Mouse (Mus musculus) heart, embryonic 11.5 days (tissue): ENCODE measurements around the gene Sirt4. TPM values are rescaled to one million over a fixed set of nuclear protein-coding genes. Genes with fewer than 3 reads are reported as not detected.
"Not testable (repeated sequence)": the region's sequence is repeated elsewhere in the genome, so short reads cannot be mapped to it uniquely, and the experiment has no call there.

Source experiments
- ATAC-seq: fragments of 200-750 bp; cut with Nextera tagmentation; replicated peaks from 2 replicates; pipeline ENCODE4 v1.8.0; 2017; ENCODE audit warnings: moderate library complexity; ENCODE audit not compliant: insufficient number of reproducible peaks, low FRiP score, low TSS enrichment
- H3K27ac ChIP-seq: fragments of 300-500 bp; sonication (generic); 2 replicates; pipeline ENCODE4 v1.5.1; 2014; ENCODE audit warnings: mild to moderate bottlenecking, low read depth, low read length
- H3K27me3 ChIP-seq: fragments of 300-500 bp; sonication (generic); 2 replicates; pipeline ENCODE4 v1.6.1; 2014; ENCODE audit warnings: mild to moderate bottlenecking, low read length, mixed read lengths; ENCODE audit not compliant: control insufficient read depth, insufficient read depth
- H3K36me3 ChIP-seq: fragments of 300-500 bp; sonication (generic); 2 replicates; pipeline ENCODE4 v1.6.1; 2014; ENCODE audit warnings: mild to moderate bottlenecking, low read length, moderate library complexity, mixed read lengths; ENCODE audit not compliant: control insufficient read depth, insufficient read depth
- H3K4me1 ChIP-seq: fragments of 300-500 bp; sonication (generic); 2 replicates; pipeline ENCODE4 v1.6.1; 2014; ENCODE audit warnings: low read length; ENCODE audit not compliant: control insufficient read depth, insufficient read depth
- H3K4me2 ChIP-seq: fragments of 300-500 bp; sonication (generic); 2 replicates; pipeline ENCODE4 v1.6.1; 2014; ENCODE audit warnings: mild to moderate bottlenecking, moderate library complexity
- H3K4me3 ChIP-seq: fragments of 300-500 bp; sonication (generic); 2 replicates; pipeline ENCODE4 v1.5.1; 2014; ENCODE audit warnings: low read depth, low read length
- H3K9ac ChIP-seq: fragments of 300-500 bp; sonication (generic); 2 replicates; pipeline ENCODE4 v1.6.1; 2014; ENCODE audit warnings: mild to moderate bottlenecking, low read depth, low read length, moderate library complexity
- H3K9me3 ChIP-seq: fragments of 300-500 bp; sonication (generic); replicated peaks from 2 replicates; pipeline ENCODE4 v1.6.1; 2016; ENCODE audit warnings: low read length; ENCODE audit not compliant: control insufficient read depth
- WGBS: fragments of 180-500 bp; shearing (Covaris S2); extraction: QIAGEN DNeasy Blood & Tissue Kit; methylation state at CpG from one replicate; pipeline ENCODE4 v1.1.7; 2014; ENCODE audit not compliant: insufficient replicate concordance; 5-methylcytosine and 5-hydroxymethylcytosine counted together
- polyA plus RNA-seq: library from polyadenylated mRNA; unstranded; fragments of >200 nt; fragmentation: Nextera tagmentation; extraction: Ambion mirVana; gene quantifications from 2 replicates; pipeline ENCODE4 v1.2.1, GENCODE M21; 2014

Gene Sirt4
- polyA plus RNA-seq, 1 experiment from 2014 or later: 15.8 TPM

DNA sequence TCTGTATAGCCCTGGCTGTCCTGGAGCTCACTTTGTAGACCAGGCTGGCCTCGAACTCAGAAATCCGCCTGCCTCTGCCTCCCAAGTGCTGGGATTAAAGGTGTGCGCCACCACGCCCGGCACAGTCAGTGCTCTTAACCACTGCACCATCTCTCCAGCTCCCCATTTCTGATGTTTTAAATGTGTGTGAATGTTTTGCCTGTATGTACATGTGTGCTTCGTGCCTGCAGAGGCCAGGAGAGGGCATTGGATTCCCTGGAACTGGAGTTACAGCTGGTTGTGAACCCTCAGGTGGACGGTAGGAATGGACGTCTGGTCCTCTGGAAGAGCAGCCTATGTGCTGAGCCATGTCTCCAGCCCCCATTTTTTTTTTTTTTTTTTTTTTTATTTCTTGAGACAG lies 33.7 kb upstream of the Sirt4 start:
- not testable (repeated sequence) for H3K4me2 ChIP-seq

DNA sequence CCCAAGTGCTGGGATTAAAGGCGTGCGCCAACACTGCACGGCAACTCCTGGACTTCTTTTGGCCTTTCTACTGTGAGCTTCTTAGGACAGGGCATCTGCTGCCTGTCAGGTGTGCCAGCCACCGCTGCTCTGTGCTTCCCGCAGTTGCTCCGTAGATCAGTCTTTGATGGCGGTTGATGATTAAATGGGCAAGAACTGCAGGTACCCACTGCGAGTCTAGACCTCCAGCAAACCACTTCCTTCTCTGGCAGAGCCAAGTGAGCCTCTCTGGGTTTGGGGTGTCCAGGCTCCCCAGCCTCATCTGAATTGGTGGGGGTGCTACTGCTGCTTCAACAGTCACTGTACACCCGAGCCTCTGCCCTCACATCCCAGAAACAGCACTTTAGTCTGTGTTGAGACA lies 33.0 kb upstream of the Sirt4 start:
- WGBS: 87% methylated on average over 9 of the region's 9 CpGs
- Histone ChIP-seq H3K9ac (no peak overlapping the region), H3K27ac (no peak overlapping the region), H3K36me3 (no peaks in the 10 kb centered on the region), H3K27me3 (no peaks in the 10 kb centered on the region), H3K4me3 (no peak overlapping the region), H3K4me2 (no peak overlapping the region), H3K4me1 (peaks cover 32% of the 10 kb centered on the region), H3K9me3 (no peaks in the 10 kb centered on the region)
- no peak for ATAC-seq

More for the DNA sequence above, 33.7 kb upstream of the Sirt4 start:
- not testable (repeated sequence) for H3K4me3 ChIP-seq, H3K9me3 ChIP-seq, ATAC-seq, H3K27me3 ChIP-seq, H3K27ac ChIP-seq, H3K36me3 ChIP-seq, H3K9ac ChIP-seq
- 90% methylated on average over 7 of the region's 8 CpGs for WGBS
- peaks cover 40% of the 10 kb centered on the region for H3K4me1 ChIP-seq

DNA sequence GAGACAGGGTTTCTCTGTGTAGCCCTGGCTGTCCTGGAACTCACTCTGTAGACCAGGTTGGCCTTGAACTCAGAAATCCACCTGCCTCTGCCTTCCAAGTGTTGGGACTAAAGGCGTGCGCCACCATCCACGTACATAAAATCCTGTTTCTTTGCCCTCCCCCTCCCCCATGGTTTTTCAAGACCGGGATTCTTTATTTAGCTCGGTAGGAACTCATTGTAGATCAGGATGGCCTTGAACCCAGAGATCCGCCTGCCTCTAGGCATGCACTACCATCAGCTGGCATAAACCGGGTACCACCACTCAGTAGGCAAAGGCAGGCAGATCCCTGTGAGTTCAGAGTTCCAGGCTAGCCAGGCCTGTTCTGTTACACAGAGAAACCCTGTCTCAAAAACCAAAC lies 32.4 kb upstream of the Sirt4 start:
- Histone ChIP-seq H3K9me3 (no peaks in the 10 kb centered on the region), H3K27ac (peak overlapping the region; percentile 84), H3K36me3 (no peaks in the 10 kb centered on the region), H3K4me3 (no peak overlapping the region), H3K4me1 (peaks cover 28% of the 10 kb centered on the region), H3K9ac (no peak overlapping the region), H3K27me3 (no peaks in the 10 kb centered on the region), H3K4me2 (no peak overlapping the region)
- no peak for ATAC-seq
- WGBS: 77% methylated on average over 7 of the region's 7 CpGs

DNA sequence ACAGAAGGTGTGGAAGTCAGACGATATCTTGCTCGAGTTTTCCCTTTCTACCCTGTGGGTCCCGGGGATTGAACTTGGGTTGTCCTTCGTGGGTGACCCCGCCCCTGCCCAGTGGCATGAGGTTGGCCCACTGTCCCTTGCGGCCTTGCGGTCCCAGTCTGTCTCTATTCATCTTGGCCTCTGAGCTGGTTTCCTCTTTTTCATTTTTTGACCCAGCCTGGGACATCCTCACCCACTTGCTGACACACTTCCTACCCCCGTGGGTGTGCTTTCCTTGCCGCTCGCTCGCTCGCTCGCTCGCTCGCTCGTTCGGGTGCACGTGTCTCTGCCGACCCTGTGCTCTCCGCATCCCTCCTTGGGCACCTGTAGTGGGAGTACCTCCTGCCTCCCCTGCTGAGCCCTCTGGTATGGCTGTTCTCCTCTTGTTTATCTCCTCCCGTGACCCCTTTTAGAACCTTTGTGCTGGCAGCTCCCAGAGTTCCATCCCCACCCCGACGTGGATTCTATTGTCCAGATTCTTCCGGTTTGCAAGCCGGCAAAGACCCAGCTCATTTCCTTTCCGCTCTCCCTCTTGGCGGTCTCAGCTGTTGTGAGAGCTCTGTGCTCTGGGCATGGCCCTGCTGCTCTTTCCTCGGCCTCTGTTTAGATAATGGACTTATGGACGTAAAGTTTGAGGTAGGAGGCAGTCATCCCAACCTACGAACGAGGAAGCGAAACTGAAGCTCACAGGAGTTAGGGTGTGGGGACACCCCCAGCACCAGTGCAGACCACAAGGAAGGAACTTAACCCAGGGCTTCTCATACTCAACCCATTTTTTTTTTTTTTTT lies 31.8 kb upstream of the Sirt4 start:
- no peak overlapping the region for H3K4me3 ChIP-seq
- ATAC-seq: no peak

DNA sequence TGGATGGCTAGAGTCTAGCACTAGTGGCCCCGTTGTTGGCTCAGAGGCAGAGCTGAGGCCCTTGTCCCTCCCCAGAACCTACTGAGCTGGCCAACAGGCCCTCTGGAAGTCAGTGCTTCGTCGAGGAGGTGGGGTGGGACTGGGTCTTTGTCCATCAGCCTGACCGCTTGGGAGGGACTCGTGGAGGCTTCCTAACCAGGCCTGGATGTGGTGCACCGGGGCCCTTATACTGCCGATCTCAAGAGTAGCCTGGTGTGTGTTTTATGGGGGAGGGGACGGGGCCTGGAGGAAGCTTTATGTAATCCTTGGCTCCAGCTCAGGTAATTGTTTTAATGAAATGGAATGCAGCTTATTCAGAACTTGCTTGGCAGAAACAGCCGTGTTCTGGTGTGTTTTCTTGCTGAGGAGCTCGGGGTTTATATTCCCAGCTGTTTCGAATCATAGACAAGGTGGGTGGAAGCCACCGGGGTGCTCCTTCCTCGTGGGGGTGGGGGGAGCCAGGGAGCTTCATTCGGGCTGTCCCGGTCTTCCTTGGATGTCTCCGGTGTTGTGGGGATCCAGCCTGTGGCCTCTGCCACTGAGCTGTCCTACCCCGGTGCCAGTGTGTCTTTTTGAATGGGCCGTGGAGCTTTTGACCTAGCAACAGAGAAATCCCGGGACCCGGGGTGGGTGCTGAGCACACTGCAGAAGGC lies 30.5 kb upstream of the Sirt4 start:
- Histone ChIP-seq H3K9me3 (no peaks in the 10 kb centered on the region), H3K4me1 (peaks cover 17% of the 10 kb centered on the region), H3K4me3 (no peak overlapping the region), H3K4me2 (peak overlapping the region; percentile 29; the same call in 1 of the 2 replicates), H3K9ac (peak overlapping the region; percentile 16; the same call in 1 of the 2 replicates), H3K27ac (peak overlapping the region; percentile 76), H3K27me3 (no peaks in the 10 kb centered on the region), H3K36me3 (no peaks in the 10 kb centered on the region)
- ATAC-seq: peak; percentile 44; the same call in 1 of the 2 replicates
- 57% methylated on average over 20 of the region's 20 CpGs for WGBS

More for the DNA sequence above, 31.8 kb upstream of the Sirt4 start:
- peak overlapping the region; percentile 46; the same call in 1 of the 2 replicates for H3K9ac ChIP-seq
- WGBS: 66% methylated on average over 32 of the region's 32 CpGs
- peaks cover 25% of the 10 kb centered on the region for H3K4me1 ChIP-seq
- peak overlapping the region; percentile 42 for H3K4me2 ChIP-seq
- H3K27ac ChIP-seq: peak overlapping the region; percentile 84
- H3K27me3 ChIP-seq: no peaks in the 10 kb centered on the region
- no peaks in the 10 kb centered on the region for H3K36me3 ChIP-seq
- H3K9me3 ChIP-seq: no peaks in the 10 kb centered on the region

DNA sequence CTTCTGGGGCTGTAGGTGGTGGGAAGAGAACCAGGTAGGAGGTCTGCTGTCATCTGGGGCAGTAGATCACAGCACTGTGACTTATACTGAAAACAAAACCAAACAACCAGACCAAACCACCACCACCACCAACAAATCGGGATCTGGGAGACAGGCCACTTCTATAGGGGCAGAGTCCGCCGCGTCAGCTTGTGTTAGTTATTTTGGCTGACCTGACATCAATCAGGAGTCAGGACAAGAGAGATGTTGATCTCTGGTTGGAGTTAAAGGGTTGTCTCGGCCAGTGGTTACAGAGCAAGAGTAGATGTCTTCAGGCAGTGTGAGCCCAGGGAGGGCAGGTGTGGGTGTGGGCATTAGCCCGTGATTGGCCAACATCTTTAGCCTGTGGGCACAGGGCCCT lies 29.8 kb upstream of the Sirt4 start:
- Histone ChIP-seq H3K9me3 (no peaks in the 10 kb centered on the region), H3K4me2 (no peak overlapping the region; the same call in 1 of the 2 replicates), H3K9ac (no peak overlapping the region), H3K4me3 (no peak overlapping the region), H3K27me3 (no peaks in the 10 kb centered on the region), H3K4me1 (peaks cover 21% of the 10 kb centered on the region), H3K36me3 (no peaks in the 10 kb centered on the region), H3K27ac (peak overlapping the region; percentile 76)
- 79% methylated on average over 6 of the region's 6 CpGs for WGBS
- ATAC-seq: no peak

DNA sequence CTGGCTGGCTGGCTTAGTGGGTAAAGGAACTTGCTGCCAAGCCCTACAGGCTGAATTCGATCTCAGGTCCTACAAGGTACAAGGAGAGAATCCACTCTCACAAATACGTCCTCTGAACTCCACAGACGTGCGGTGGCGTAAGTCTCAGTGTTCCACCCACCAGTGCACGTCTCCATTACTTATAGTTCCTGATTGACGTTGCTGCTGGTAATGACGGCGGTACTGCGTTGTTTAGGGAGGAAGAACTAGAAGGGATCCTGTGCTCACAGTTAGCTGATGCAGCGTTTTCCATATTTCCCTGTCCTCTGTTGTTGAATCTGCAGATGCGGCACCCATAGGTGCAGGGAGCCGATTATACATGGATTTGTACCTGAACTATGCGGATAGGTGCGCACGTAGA lies 29.2 kb upstream of the Sirt4 start:
- Histone ChIP-seq H3K4me2 (no peak overlapping the region), H3K27me3 (no peaks in the 10 kb centered on the region), H3K4me1 (peaks cover 23% of the 10 kb centered on the region), H3K9me3 (no peaks in the 10 kb centered on the region), H3K4me3 (no peak overlapping the region), H3K36me3 (no peaks in the 10 kb centered on the region), H3K9ac (no peak overlapping the region), H3K27ac (no peak overlapping the region)
- ATAC-seq: no peak
- WGBS: 88% methylated on average over 16 of the region's 16 CpGs

DNA sequence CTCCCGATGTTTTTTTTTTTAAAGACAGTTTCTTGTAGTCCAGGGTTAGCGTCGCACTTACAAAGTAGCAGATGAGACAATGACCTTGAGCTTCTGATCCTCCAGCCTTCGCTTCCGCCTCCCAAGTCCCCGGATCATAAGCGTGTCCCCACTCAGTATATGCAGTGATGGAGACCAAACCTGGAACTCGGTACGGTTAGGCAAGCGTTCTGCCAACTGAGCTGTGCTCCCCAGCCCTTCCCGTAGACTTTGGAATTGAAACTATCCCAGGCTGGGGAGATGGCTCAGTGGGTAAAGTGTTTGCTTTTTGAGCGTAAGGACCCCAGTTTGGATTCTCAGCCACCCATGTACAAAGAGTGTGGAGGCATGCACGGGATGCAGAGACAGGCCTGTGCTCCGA lies 28.7 kb upstream of the Sirt4 start:
- Histone ChIP-seq H3K4me3 (no peak overlapping the region), H3K4me1 (peaks cover 28% of the 10 kb centered on the region), H3K9me3 (no peaks in the 10 kb centered on the region), H3K27me3 (no peaks in the 10 kb centered on the region), H3K27ac (no peak overlapping the region), H3K36me3 (no peaks in the 10 kb centered on the region), H3K4me2 (no peak overlapping the region), H3K9ac (no peak overlapping the region)
- 94% methylated on average over 14 of the region's 14 CpGs for WGBS
- no peak for ATAC-seq
